Mouse (Mus musculus) layer of hippocampus, adult 9-10 months (tissue): ENCODE results near the gene Lifr.

Experiments used
- DNase-seq: peaks from one replicate; pipeline ENCODE4 v3.0.0; 2022; ENCODE audit warnings: low spot score

Lifr gene

GRCm38 (mm10) chr15:7159869-7160268 lies 69.5 kb downstream of the Lifr start:
- DNase-seq: no peak

DNA sequence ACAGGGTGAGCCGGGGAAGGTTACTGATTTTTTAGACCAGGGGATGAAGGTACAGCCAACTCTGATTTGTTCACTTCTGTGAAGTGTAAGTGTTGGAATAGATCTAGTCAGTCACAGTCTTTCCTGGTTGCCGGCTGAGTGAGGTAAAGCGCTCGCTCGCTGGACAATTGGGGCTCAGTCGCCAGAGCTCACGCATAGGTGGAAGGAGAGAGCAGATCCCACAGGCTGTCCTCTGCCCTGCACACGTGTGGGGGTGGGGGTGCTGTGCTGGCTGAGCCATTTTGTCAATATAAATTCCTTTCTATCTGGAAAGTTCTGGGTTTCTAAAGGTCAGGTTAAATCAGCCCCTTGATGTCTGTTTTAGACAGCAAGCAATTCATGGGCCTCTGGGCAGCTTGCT lies 69.9 kb downstream of the Lifr start:
- no peak for DNase-seq

DNA sequence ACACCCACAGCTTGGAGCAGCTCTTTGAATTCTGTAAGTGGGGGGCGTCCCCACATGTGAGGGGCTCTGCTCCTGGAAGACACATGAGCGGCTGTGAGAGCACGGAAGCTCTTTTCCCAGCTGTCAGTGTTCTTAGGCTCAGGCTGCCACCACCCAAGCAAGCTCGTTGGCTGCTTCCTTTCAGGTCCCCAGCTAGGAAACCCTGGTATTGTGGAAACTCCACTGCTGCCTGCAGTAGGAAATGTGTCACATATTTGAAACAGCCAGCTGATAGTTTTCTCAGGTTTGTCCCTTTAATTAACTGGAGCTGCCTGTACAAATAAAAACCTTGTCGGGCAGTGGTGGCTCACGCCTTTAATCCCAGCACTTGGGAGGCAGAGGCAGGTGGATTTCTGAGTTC lies 73.4 kb downstream of the Lifr start:
- DNase-seq: no peak

- DNase-seq: no peak
Observed at GRCm38 (mm10) chr15:7166735-7167134, 76.3 kb downstream of the Lifr start.

DNA sequence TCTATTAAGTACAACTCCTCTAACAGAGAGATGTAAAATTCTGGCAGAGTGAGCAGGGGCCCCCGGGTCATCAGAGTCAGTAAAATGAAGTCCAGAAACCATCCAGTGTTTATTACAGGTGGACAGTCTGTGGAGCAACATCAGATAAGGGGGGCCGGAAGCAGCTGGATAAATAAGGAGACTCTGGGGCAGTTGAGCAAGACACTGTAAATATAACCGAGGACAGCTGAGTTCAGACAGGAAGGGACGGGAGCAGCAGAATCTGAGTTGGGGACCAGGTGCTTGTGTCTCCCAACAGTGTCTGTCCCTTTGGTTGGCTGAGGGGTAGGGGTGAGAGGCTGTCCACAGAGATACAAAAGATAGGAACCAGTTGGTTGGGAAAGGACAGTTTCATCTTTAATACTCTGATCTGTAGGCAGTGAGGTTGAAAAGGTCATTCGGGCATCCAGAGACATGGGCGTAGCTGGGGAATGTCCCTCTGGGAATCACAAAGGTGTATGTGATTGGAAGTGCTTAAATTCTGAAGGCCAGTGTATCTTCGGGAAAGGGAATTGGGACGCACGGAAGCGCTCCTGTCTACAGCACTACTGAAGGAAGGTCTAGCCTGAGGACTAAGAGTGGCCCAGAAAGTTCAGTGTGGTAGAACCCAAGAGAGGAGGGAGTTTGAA lies 77.0 kb downstream of the Lifr start:
- DNase-seq: no peak

DNA sequence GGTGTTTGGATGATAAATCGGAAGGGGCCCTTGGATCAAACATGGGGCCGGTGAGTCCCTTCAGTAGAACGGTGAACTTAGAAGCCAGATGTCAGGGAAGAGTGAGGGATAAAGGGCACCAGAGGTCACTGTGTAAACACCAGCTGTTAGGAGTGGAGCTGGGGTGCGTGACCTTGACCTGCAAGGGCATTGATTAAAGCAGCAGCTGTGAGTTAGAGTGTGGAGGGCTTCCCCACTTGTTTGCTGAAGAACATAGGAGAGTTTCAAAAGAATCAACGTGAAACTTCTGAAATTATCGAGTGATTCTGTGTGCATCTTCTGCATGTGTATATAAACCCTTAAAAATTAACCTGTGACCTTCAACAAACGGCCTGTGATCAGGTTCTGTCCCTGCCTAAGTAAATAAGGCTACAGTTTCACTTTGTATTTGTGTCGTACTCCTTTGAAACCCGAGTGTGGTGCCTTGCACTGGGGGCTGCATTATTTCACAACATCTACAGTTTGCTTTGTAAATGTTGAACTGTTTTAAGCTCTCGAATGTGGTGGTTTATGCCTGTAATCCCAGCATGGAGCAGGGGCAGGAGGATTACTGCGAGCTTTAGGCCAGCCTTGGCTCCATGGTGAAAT lies 77.6 kb downstream of the Lifr start:
- no peak for DNase-seq

GRCm38 (mm10) chr15:7172875-7173274 lies 82.5 kb downstream of the Lifr start:
- DNase-seq: no peak

GRCm38 (mm10) chr15:7173346-7173745 lies 82.9 kb downstream of the Lifr start:
- DNase-seq: no peak

- DNase-seq: no peak
Observed at GRCm38 (mm10) chr15:7173776-7174175, 83.4 kb downstream of the Lifr start.

DNA sequence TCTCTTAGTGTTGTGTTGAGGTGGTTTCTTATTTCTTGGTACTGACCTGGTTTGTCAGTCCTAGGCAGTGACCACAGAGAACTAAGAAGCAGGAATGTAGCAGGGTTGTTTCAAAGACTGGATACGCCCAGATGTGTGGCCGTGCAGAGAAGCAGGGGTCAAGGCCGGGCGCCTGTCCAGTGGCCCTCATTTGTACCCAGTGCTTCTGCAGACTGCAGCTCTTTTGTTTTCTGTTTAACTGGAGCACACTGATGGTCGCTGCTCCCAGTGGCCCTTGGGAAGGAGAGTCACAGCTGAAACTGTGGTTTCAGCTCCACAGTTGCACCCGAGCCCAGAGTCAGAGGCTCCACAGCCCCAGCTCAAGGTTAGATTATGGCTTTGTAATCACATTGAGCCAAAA lies 90.2 kb downstream of the Lifr start:
- DNase-seq: no peak

GRCm38 (mm10) chr15:7187682-7188081 lies 97.3 kb downstream of the Lifr start:
- no peak for DNase-seq

GRCm38 (mm10) chr15:7189678-7190454 lies 99.5 kb downstream of the Lifr start:
- no peak for DNase-seq

- DNase-seq: no peak
Observed at GRCm38 (mm10) chr15:7191074-7191473, 100.7 kb downstream of the Lifr start.

GRCm38 (mm10) chr15:7192582-7192981 lies 102.2 kb downstream of the Lifr start:
- no peak for DNase-seq

- DNase-seq: no peak
Observed at GRCm38 (mm10) chr15:7194147-7194720, 103.8 kb downstream of the Lifr start.

- no peak for DNase-seq
Observed at GRCm38 (mm10) chr15:7194748-7195221, 104.4 kb downstream of the Lifr start.

DNA sequence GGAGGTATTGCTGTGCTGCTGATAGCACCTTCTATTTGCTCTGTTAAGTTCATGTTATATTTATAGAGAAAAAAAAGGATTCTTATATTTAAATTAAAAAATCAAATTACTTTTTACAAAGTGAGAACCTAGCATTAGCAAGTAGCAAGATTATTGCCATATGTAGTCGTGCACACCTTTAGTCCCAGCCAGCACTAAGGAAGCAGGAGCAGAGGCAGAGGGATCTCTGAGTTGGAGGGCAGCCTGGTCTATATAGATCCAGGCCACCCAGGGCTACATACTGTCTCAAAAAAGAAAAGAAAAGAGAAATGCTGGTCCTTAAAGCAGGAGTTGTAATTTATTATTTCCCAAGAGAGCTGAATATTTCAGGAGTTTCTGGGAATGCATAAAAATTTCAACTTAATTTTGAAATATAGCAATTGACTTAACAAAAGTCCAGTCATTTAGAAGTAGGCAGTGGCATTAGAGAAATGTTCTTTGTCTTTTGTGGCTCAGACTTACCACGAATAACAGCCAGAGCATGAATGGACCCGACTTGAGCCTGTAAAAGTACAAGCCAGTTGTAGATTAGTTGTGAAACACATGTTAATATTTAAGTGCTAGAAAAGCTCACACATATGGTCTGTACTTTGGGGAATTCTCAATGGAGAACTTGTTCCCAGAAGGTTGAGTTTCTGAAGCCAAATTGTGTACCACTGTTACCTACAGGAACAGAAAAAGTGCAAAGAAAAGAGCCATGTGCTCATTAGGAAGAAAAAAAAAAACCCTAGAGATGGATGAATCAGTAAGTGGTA lies 107.4 kb downstream of the Lifr start:
- no peak for DNase-seq

- DNase-seq: no peak
Observed at GRCm38 (mm10) chr15:7198816-7199215, 108.4 kb downstream of the Lifr start.

GRCm38 (mm10) chr15:7200286-7200685 lies 109.9 kb downstream of the Lifr start:
- DNase-seq: no peak

DNA sequence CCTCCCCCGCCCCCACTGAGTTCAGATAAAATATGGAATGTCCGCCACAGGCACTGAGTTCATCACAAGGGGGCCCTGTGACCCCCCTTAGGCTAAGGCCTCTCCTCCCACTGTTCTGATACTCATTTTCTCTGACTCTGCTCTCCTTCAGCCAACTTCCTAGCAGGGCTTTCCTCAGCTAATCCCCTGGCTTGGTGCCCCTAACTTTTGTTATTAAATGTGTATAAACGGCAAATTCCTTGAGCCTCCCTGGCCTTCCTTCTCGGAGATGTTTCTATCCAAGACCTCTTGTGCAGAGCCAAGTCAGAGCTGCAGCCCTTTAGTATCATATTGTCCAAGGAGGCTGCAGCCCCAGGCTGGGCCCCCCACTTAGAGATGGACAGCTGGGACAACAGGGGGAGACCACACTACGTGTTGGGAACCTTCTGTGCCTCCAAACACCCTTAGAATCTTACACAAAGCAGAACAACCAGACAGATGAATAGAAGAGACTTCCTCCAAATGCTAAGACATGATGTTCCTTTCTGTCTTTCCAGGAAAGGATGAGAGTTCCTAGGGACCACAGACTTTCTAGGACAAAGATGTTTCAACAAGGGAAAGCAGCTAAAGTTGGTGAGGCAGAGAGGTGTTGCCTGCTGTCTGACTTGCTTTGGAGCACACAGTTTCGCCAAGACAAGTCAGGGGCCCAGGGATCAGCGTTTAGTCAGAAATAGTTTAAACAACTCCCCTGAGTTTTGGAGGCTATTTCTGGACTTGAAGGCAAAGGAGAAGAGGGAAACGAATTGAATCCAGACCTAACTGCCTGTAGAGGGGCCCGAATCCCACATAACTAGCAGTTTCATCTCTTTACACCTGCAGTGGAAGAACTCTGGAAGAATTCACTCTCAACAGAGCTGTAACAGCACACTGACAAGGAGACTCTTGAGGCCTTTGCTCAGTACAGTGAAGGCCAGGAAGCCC lies 111.3 kb downstream of the Lifr start:
- DNase-seq: no peak

GRCm38 (mm10) chr15:7202981-7203380 lies 112.6 kb downstream of the Lifr start:
- no peak for DNase-seq
